13 mouse cellular contexts compared by ENCODE assay signal in the genomic region with DNA sequence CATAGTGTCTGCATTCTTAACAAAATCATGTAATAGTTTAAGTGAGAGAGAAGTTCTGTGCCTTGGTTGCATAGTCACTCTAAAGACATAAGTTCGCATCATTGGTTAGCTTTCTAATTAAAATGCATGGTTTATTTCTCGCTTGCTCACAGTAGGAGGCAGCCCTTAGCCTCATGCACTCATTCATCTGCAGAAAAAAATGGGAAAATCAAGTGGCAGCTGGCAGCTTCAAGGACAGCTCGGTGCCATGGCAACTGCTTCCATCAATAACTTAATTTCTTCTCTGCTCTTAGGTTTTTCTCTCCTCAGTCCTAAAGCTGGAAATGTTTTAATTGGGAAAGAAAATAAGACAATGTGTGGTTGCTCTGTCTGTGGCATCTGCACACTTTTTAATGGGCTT. TPM values are rescaled to one million over a fixed set of nuclear protein-coding genes. Genes with fewer than 3 reads are reported as not detected.
DNase-seq lines count a peak whose midpoint lies in the region; ATAC-seq lines count a peak whose summit lies in the region.
"Had no signal": no experiment of that assay in that cellular context is flagged by ENCODE, and none has a peak within 500 bp of the region (broad histone marks: within the 10 kb centered on the region; RNA-seq: fewer than 3 reads in every experiment).

No protein-coding gene starts in this region.

- H3K4me1 ChIP-seq in hindbrain, embryonic 13.5 days (replicated peaks): peaks cover 10% of the 10 kb centered on the region
- peaks cover 10% of the 10 kb centered on the region; the same call in 1 of the 2 replicates for H3K4me1 ChIP-seq in midbrain, embryonic 15.5 days
- H3K4me1 ChIP-seq: liver, embryonic 12.5 days had no signal

- ATAC-seq in hindbrain, embryonic 13.5 days (ENCODE audit: low FRiP score): 0 out of 2 replicates have a peak, but pooled peaks have one; percentile 26
- peak; percentile 62 for ATAC-seq in midbrain, embryonic 15.5 days (replicated peaks)
- ATAC-seq: intestine, postnatal 0 days; liver, embryonic 12.5 days had no signal

- no peaks in the 10 kb centered on the region for H3K27me3 ChIP-seq in hindbrain, embryonic 13.5 days
- H3K27me3 ChIP-seq in midbrain, embryonic 15.5 days (replicated peaks): no peaks in the 10 kb centered on the region
- H3K27me3 ChIP-seq: liver, embryonic 12.5 days had no signal

- no peak overlapping the region for H3K4me3 ChIP-seq in hindbrain, embryonic 13.5 days
- H3K4me3 ChIP-seq in midbrain, embryonic 15.5 days: no peak overlapping the region
- H3K4me3 ChIP-seq: left cerebral cortex, adult 2 months; liver, embryonic 12.5 days had no signal

- H3K27ac ChIP-seq in hindbrain, embryonic 13.5 days: peak overlapping the region; percentile 36
- peak overlapping the region; percentile 16; the same call in 1 of the 2 replicates for H3K27ac ChIP-seq in midbrain, embryonic 15.5 days
- H3K27ac ChIP-seq: liver, embryonic 12.5 days; macrophage had no signal

- 38% methylated on average over 3 of the region's 3 CpGs for WGBS in hindbrain, embryonic 13.5 days
- WGBS in midbrain, embryonic 15.5 days: 31% methylated on average over 3 of the region's 3 CpGs

- no peaks in the 10 kb centered on the region; the same call in 1 of the 2 replicates for H3K36me3 ChIP-seq in hindbrain, embryonic 13.5 days
- no peaks in the 10 kb centered on the region for H3K36me3 ChIP-seq in midbrain, embryonic 15.5 days (replicated peaks)

- H3K9ac ChIP-seq in hindbrain, embryonic 13.5 days: 0 out of 2 replicates have a peak overlapping the region, but pooled peaks have one; percentile 4
- no peak overlapping the region for H3K9ac ChIP-seq in midbrain, embryonic 15.5 days
- H3K9ac ChIP-seq: liver, embryonic 12.5 days had no signal

- DNase-seq in right cerebral cortex, adult 2 months (ENCODE audit: low spot score in 2 of 2): peak; percentile 67 to 70
- no peak for DNase-seq in right cerebral cortex, postnatal 4 days
- no peak for DNase-seq in lung, postnatal 10 days
- DNase-seq in spleen, postnatal 4 days (ENCODE audit: low spot score in 2 of 2): no peak
- no peak for DNase-seq in cerebellum, adult 9-11 months
- DNase-seq: cerebellum, adult 9-10 months; thymus, postnatal 25 days had no signal

- no peak overlapping the region for H3K4me2 ChIP-seq in hindbrain, embryonic 13.5 days
- no peak overlapping the region for H3K4me2 ChIP-seq in midbrain, embryonic 15.5 days
- H3K4me2 ChIP-seq: liver, embryonic 12.5 days had no signal

- no peaks in the 10 kb centered on the region for H3K9me3 ChIP-seq in hindbrain, embryonic 13.5 days
- H3K9me3 ChIP-seq in midbrain, embryonic 15.5 days: no peaks in the 10 kb centered on the region
- H3K9me3 ChIP-seq: liver, embryonic 12.5 days had no signal

RNA-seq across cellular contexts. Expression of a gene that starts 13.9 kb away (rescaled TPM):
- 119 and 132 TPM in 2 replicates for polyA plus RNA-seq in hindbrain, embryonic 13.5 days (2015; fragmentation: Nextera tagmentation; extraction: Ambion mirVana)
- 167 and 172 TPM in 2 replicates for polyA plus RNA-seq in midbrain, embryonic 15.5 days (2015; fragmentation: Nextera tagmentation; extraction: Ambion mirVana)

RNA-seq across cellular contexts. Expression of a gene that starts 55.5 kb away (rescaled TPM):
- 153 and 154 TPM in 2 replicates for polyA plus RNA-seq in hindbrain, embryonic 13.5 days (2015; fragmentation: Nextera tagmentation; extraction: Ambion mirVana)
- polyA plus RNA-seq in midbrain, embryonic 15.5 days (2015; fragmentation: Nextera tagmentation; extraction: Ambion mirVana): 146 and 156 TPM in 2 replicates

Comparison
In these comparisons a context has a peak if more than half of its experiments do, and no peak if none do; other contexts are left out.
1. DNase-seq: peak in right cerebral cortex, adult 2 months (2 of 2); none in right cerebral cortex, postnatal 4 days (single experiment), lung, postnatal 10 days (single experiment), spleen, postnatal 4 days (0 of 2) and cerebellum, adult 9-11 months (single experiment).